Mouse (Mus musculus): ENCODE measurements around the gene Thsd4.

DNA sequence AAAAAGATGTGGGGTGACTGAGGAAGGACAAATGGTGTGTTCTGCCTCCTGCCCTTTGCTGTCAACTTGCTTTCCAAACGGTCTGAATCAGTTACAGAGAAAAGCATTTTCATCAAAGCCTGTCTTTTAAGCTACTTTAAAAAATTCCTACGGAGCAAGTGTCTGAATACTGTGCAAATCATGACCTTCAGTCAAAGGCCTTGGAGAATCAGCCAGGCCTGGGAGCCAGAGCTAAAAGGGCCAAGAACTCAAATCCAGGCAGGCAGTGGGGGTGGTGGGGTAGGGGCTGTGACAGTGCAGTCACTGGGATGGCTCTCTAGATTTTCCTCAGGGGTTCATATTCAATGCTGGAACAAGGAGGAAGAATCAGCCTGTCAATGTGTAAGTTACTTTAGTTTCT lies 540.7 kb downstream of the Thsd4 start:
- TF ChIP-seq CTCF (IDR thresholded peaks at IDR 0.05; ENCODE audit: control insufficient read depth, insufficient read depth, insufficient read length) (no peak), USF1 (IDR thresholded peaks at IDR 0.05; ENCODE audit: low read depth) (no peak), MAX (IDR thresholded peaks at IDR 0.05) (no peak)
